Comparison of ENCODE assay signal across 11 mouse cellular contexts in genomic region chr4:82437533-82438318, GRCm38 (mm10).
DNase-seq lines count a peak whose midpoint lies in the region; ATAC-seq and TF ChIP-seq lines count a peak whose summit lies in the region.
"Had no signal": no experiment of that assay in that cellular context is flagged by ENCODE, and none has a peak within 500 bp of the region (broad histone marks: within the 10 kb centered on the region; RNA-seq: fewer than 3 reads in every experiment).

No protein-coding gene starts in this region.

- no peak overlapping the region for H3K9ac ChIP-seq in intestine, embryonic 14.5 days (ENCODE audit: low read length)
- no peak overlapping the region for H3K9ac ChIP-seq in intestine, embryonic 15.5 days
- no peak overlapping the region for H3K9ac ChIP-seq in embryonic facial prominence, embryonic 14.5 days (ENCODE audit: low read depth, low read length)
- H3K9ac ChIP-seq in heart, embryonic 13.5 days = peak overlapping the region; percentile 29
- H3K9ac ChIP-seq: neural tube, embryonic 12.5 days had no signal

- ATAC-seq in intestine, embryonic 14.5 days (replicated peaks; ENCODE audit: low FRiP score, low TSS enrichment, low read depth) = no peak
- ATAC-seq in intestine, embryonic 15.5 days = no peak
- ATAC-seq in embryonic facial prominence, embryonic 14.5 days (ENCODE audit: low read depth) = no peak
- ATAC-seq in heart, embryonic 13.5 days (ENCODE audit: extremely low read depth, insufficient number of reproducible peaks, low FRiP score, low TSS enrichment) = peak; percentile 28; the same call in 1 of the 2 replicates

- H3K4me3 ChIP-seq in intestine, embryonic 14.5 days (ENCODE audit: low read depth, low read length) = no peak overlapping the region
- H3K4me3 ChIP-seq in intestine, embryonic 15.5 days (replicated peaks) = no peak overlapping the region
- no peak overlapping the region for H3K4me3 ChIP-seq in embryonic facial prominence, embryonic 14.5 days (ENCODE audit: low read depth, low read length)
- H3K4me3 ChIP-seq in heart, embryonic 13.5 days = peak overlapping the region; percentile 4; the same call in 1 of the 2 replicates
- H3K4me3 ChIP-seq in thymus, adult 2 months (ENCODE audit: control insufficient read depth, insufficient read depth, low read length) = no peak overlapping the region
- H3K4me3 ChIP-seq: neural tube, embryonic 12.5 days had no signal

- DNase-seq in intestine, embryonic 14.5 days (ENCODE audit: low spot score) = no peak
- peak; percentile 48 for DNase-seq in embryonic facial prominence, embryonic 14.5 days (ENCODE audit: low spot score)
- peak; percentile 79 for DNase-seq in lung, postnatal 25 days (ENCODE audit: low spot score)
- no peak for DNase-seq in thymus, adult 2 months
- DNase-seq in kidney, adult 8-10 months = no peak
- DNase-seq: cerebellum, postnatal 36 days; kidney, adult 18-20 months; right cerebral cortex, postnatal 14 days had no signal

- TF ChIP-seq POLR2A in thymus, adult 2 months (IDR thresholded peaks at IDR 0.05; ENCODE audit: control insufficient read depth, extremely low read depth, insufficient read depth, low read length, poor library complexity) = no peak

- no peaks in the 10 kb centered on the region for H3K27me3 ChIP-seq in intestine, embryonic 14.5 days (replicated peaks; ENCODE audit: control insufficient read depth, insufficient read depth, low read length)
- H3K27me3 ChIP-seq in intestine, embryonic 15.5 days (replicated peaks) = no peaks in the 10 kb centered on the region
- no peaks in the 10 kb centered on the region for H3K27me3 ChIP-seq in embryonic facial prominence, embryonic 14.5 days (replicated peaks; ENCODE audit: control insufficient read depth, insufficient read depth, low read length)
- H3K27me3 ChIP-seq in heart, embryonic 13.5 days (replicated peaks) = no peaks in the 10 kb centered on the region
- no peaks in the 10 kb centered on the region for H3K27me3 ChIP-seq in thymus, adult 2 months (ENCODE audit: control insufficient read depth, insufficient read depth, low read length)
- H3K27me3 ChIP-seq: neural tube, embryonic 12.5 days had no signal

- no peak overlapping the region for H3K4me2 ChIP-seq in intestine, embryonic 14.5 days (ENCODE audit: low read length)
- H3K4me2 ChIP-seq in intestine, embryonic 15.5 days (replicated peaks) = no peak overlapping the region
- H3K4me2 ChIP-seq in embryonic facial prominence, embryonic 14.5 days (ENCODE audit: low read depth, low read length) = no peak overlapping the region
- peak overlapping the region; percentile 47 for H3K4me2 ChIP-seq in heart, embryonic 13.5 days
- H3K4me2 ChIP-seq: neural tube, embryonic 12.5 days had no signal

- WGBS in intestine, embryonic 14.5 days = 68% methylated on average over 12 of the region's 12 CpGs
- 62% methylated on average over 12 of the region's 12 CpGs for WGBS in intestine, embryonic 15.5 days
- 58% methylated on average over 12 of the region's 12 CpGs for WGBS in embryonic facial prominence, embryonic 14.5 days
- 32% methylated on average over 12 of the region's 12 CpGs for WGBS in heart, embryonic 13.5 days
- WGBS in thymus, adult 2 months = 92% methylated on average over 12 of the region's 12 CpGs

- no peaks in the 10 kb centered on the region for H3K36me3 ChIP-seq in intestine, embryonic 14.5 days (ENCODE audit: control insufficient read depth, insufficient read depth, low read length)
- no peaks in the 10 kb centered on the region for H3K36me3 ChIP-seq in intestine, embryonic 15.5 days
- no peaks in the 10 kb centered on the region for H3K36me3 ChIP-seq in embryonic facial prominence, embryonic 14.5 days (ENCODE audit: control insufficient read depth, insufficient read depth, low read length)
- no peaks in the 10 kb centered on the region for H3K36me3 ChIP-seq in heart, embryonic 13.5 days
- H3K36me3 ChIP-seq in thymus, adult 2 months (ENCODE audit: control insufficient read depth, insufficient read depth, low read length) = no peaks in the 10 kb centered on the region
- H3K36me3 ChIP-seq: neural tube, embryonic 12.5 days had no signal

- peaks cover 48% of the 10 kb centered on the region for H3K4me1 ChIP-seq in intestine, embryonic 14.5 days (replicated peaks; ENCODE audit: control insufficient read depth, insufficient read depth, low read length)
- peaks cover 17% of the 10 kb centered on the region for H3K4me1 ChIP-seq in intestine, embryonic 15.5 days (replicated peaks)
- H3K4me1 ChIP-seq in embryonic facial prominence, embryonic 14.5 days (ENCODE audit: control insufficient read depth, insufficient read depth, low read length) = peaks cover 46% of the 10 kb centered on the region
- H3K4me1 ChIP-seq in heart, embryonic 13.5 days = peaks cover 92% of the 10 kb centered on the region
- H3K4me1 ChIP-seq in thymus, adult 2 months (replicated peaks; ENCODE audit: control insufficient read depth, insufficient read depth, low read length) = no peaks in the 10 kb centered on the region

- peak overlapping the region; percentile 47 for H3K27ac ChIP-seq in intestine, embryonic 14.5 days (ENCODE audit: low read depth)
- H3K27ac ChIP-seq in intestine, embryonic 15.5 days = no peak overlapping the region; the same call in 1 of the 2 replicates
- H3K27ac ChIP-seq in embryonic facial prominence, embryonic 14.5 days (replicated peaks; ENCODE audit: low read depth, low read length) = peak overlapping the region; percentile 30
- H3K27ac ChIP-seq in heart, embryonic 13.5 days (replicated peaks) = peak overlapping the region; percentile 87
- no peak overlapping the region for H3K27ac ChIP-seq in thymus, adult 2 months (ENCODE audit: control insufficient read depth, insufficient read depth, low read length)
- H3K27ac ChIP-seq: neural tube, embryonic 12.5 days had no signal

- H3K9me3 ChIP-seq in intestine, embryonic 14.5 days (ENCODE audit: control insufficient read depth, low read length) = no peaks in the 10 kb centered on the region
- H3K9me3 ChIP-seq in intestine, embryonic 15.5 days = no peaks in the 10 kb centered on the region
- no peaks in the 10 kb centered on the region for H3K9me3 ChIP-seq in embryonic facial prominence, embryonic 14.5 days (ENCODE audit: control insufficient read depth, low read length)
- H3K9me3 ChIP-seq in heart, embryonic 13.5 days = no peaks in the 10 kb centered on the region
- H3K9me3 ChIP-seq: neural tube, embryonic 12.5 days had no signal

- TF ChIP-seq CTCF in thymus, adult 2 months (IDR thresholded peaks at IDR 0.05; ENCODE audit: borderline replicate concordance, control insufficient read depth, extremely low read depth, insufficient read depth, low read length, poor library complexity) = no peak

Comparison
In these comparisons a context has a peak if more than half of its experiments do, and no peak if none do; other contexts are left out.
1. H3K27ac ChIP-seq: peak in intestine, embryonic 14.5 days (single experiment), embryonic facial prominence, embryonic 14.5 days (single experiment) and heart, embryonic 13.5 days (single experiment); none in intestine, embryonic 15.5 days (single experiment) and thymus, adult 2 months (single experiment).
2. DNase-seq: peak in embryonic facial prominence, embryonic 14.5 days (single experiment) and lung, postnatal 25 days (single experiment); none in intestine, embryonic 14.5 days (single experiment), thymus, adult 2 months (single experiment) and kidney, adult 8-10 months (0 of 2).